Mouse (Mus musculus) embryonic fibroblast, embryonic 13.5 days (primary cell): Measurements from ENCODE around the gene Gm20708. TPM values are rescaled to one million over a fixed set of nuclear protein-coding genes. Genes with fewer than 3 reads are reported as not detected.
"Not testable (repeated sequence)": the region's sequence is repeated elsewhere in the genome, so short reads cannot be mapped to it uniquely, and the experiment has no call there.

ENCODE experiments used
- H3K27ac ChIP-seq: 2 replicates; pipeline ENCODE4 v1.5.1; 2012; ENCODE audit warnings: low read length, control low read depth, inconsistent platforms; ENCODE audit not compliant: insufficient read depth
- H3K4me1 ChIP-seq: 2 replicates; pipeline ENCODE4 v1.6.1; 2011; ENCODE audit warnings: low read length; ENCODE audit not compliant: control insufficient read depth, insufficient read depth
- H3K4me3 ChIP-seq: 2 replicates; pipeline ENCODE4 v1.5.1; 2011; ENCODE audit warnings: mild to moderate bottlenecking, control low read depth, low read length; ENCODE audit not compliant: insufficient read depth
- CTCF ChIP-seq: IDR thresholded peaks from 2 replicates; pipeline ENCODE4 v1.5.1; 2011; ENCODE audit warnings: mild to moderate bottlenecking, control low read depth, low read length, moderate library complexity, borderline replicate concordance; ENCODE audit not compliant: insufficient read depth
- POLR2A ChIP-seq: IDR thresholded peaks from 2 replicates; pipeline ENCODE4 v1.6.1; 2011; ENCODE audit warnings: low read depth, mild to moderate bottlenecking, control low read depth, low read length, moderate library complexity
- polyA plus RNA-seq: library from polyadenylated mRNA; stranded (reverse); fragments of >200 nt; gene quantifications from 2 replicates; pipeline ENCODE4 v1.2.4, GENCODE M21; 2011; ENCODE audit warnings: low read depth; ENCODE audit not compliant: missing spikeins, insufficient read length

The Gm20708 gene
- polyA plus RNA-seq, 1 experiment, result 0.49 TPM

- Histone ChIP-seq H3K4me1 (peaks cover 27% of the 10 kb centered on the region), H3K27ac (no peak overlapping the region), H3K4me3 (no peak overlapping the region)
- TF ChIP-seq CTCF (no peak), POLR2A (no peak)
Measured at GRCm38 (mm10) chr11:117829671-117830215, 20.3 kb downstream of the Gm20708 start.

- H3K4me1 ChIP-seq, result peaks cover 27% of the 10 kb centered on the region
- no peak overlapping the region for H3K27ac ChIP-seq
- TF ChIP-seq CTCF (no peak), POLR2A (no peak)
- no peak overlapping the region for H3K4me3 ChIP-seq
Measured at GRCm38 (mm10) chr11:117830401-117830800, 20.9 kb downstream of the Gm20708 start.

- H3K4me1 ChIP-seq, result peaks cover 21% of the 10 kb centered on the region
- H3K27ac ChIP-seq, result no peak overlapping the region
- no peak overlapping the region for H3K4me3 ChIP-seq
- TF ChIP-seq POLR2A, result no peak
- peak; percentile 58 for TF ChIP-seq CTCF
Measured at GRCm38 (mm10) chr11:117832086-117832969, 22.9 kb downstream of the Gm20708 start.

GRCm38 (mm10) chr11:117833509-117833908 lies 24.0 kb downstream of the Gm20708 start:
- H3K27ac ChIP-seq, H3K4me3 ChIP-seq: not testable (repeated sequence)
- peaks cover 14% of the 10 kb centered on the region for H3K4me1 ChIP-seq

GRCm38 (mm10) chr11:117834086-117834485 lies 24.6 kb downstream of the Gm20708 start:
- no peak for TF ChIP-seq POLR2A
- no peak for TF ChIP-seq CTCF
- Histone ChIP-seq H3K27ac (no peak overlapping the region), H3K4me1 (peaks cover 8% of the 10 kb centered on the region; the same call in 1 of the 2 replicates), H3K4me3 (no peak overlapping the region)

- TF ChIP-seq POLR2A, result no peak
- Histone ChIP-seq H3K4me3 (no peak overlapping the region), H3K4me1 (no peaks in the 10 kb centered on the region)
Measured at GRCm38 (mm10) chr11:117836306-117836705, 26.8 kb downstream of the Gm20708 start.

GRCm38 (mm10) chr11:117838572-117838971 lies 29.1 kb downstream of the Gm20708 start:
- TF ChIP-seq CTCF (no peak), POLR2A (no peak)
- no peak overlapping the region for H3K27ac ChIP-seq
- H3K4me3 ChIP-seq, result no peak overlapping the region
- peaks cover 4% of the 10 kb centered on the region; the same call in 1 of the 2 replicates for H3K4me1 ChIP-seq

More at GRCm38 (mm10) chr11:117836306-117836705, 26.8 kb downstream of the Gm20708 start:
- H3K27ac ChIP-seq, result no peak overlapping the region

- H3K4me3 ChIP-seq, result no peak overlapping the region
- H3K27ac ChIP-seq, result no peak overlapping the region
- TF ChIP-seq CTCF, result no peak
- no peak for TF ChIP-seq POLR2A
- peaks cover 4% of the 10 kb centered on the region; the same call in 1 of the 2 replicates for H3K4me1 ChIP-seq
Measured at GRCm38 (mm10) chr11:117839021-117839420, 29.6 kb downstream of the Gm20708 start.

- no peak for TF ChIP-seq CTCF
- TF ChIP-seq POLR2A, result no peak
- no peak overlapping the region for H3K4me3 ChIP-seq
- H3K27ac ChIP-seq, result no peak overlapping the region
- peaks cover 4% of the 10 kb centered on the region; the same call in 1 of the 2 replicates for H3K4me1 ChIP-seq
Measured at GRCm38 (mm10) chr11:117840910-117841309, 31.4 kb downstream of the Gm20708 start.

GRCm38 (mm10) chr11:117843434-117843833 lies 34.0 kb downstream of the Gm20708 start:
- H3K27ac ChIP-seq, result peak overlapping the region; percentile 91
- H3K4me3 ChIP-seq, result no peak overlapping the region
- TF ChIP-seq POLR2A (no peak), CTCF (no peak)
- H3K4me1 ChIP-seq, result peaks cover 4% of the 10 kb centered on the region; the same call in 1 of the 2 replicates

DNA sequence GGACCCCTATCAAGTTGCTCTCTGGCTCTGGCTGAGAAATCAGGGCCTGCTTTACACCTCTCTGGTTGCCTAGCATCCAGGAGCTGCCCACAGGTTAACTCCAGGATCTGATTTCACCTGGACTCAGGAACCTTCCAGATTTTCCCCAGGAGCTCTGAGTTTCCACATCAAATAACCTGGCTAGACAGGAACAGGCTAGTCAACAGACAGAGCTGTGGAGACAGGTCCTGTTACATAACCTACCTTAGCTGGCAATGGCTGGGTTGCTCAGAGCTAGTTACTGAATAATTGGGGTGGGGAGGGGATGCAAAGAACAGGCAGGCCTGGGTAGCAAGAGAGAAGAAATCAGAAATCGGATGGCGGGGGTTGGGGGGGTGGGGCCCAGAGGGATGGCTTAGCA lies 35.5 kb downstream of the Gm20708 start:
- TF ChIP-seq POLR2A (no peak), CTCF (no peak)
- Histone ChIP-seq H3K27ac (no peak overlapping the region), H3K4me1 (peaks cover 4% of the 10 kb centered on the region; the same call in 1 of the 2 replicates), H3K4me3 (no peak overlapping the region)
